Mouse (Mus musculus) thymus, adult 2 months (tissue): ENCODE results near the gene Pgp.

ENCODE experiments used
- CTCF ChIP-seq: fragments of 200-500 bp; IDR thresholded peaks from 2 replicates; pipeline ENCODE4 v1.5.1; 2012; ENCODE audit warnings: mild to moderate bottlenecking, control low read depth, low read length, moderate library complexity, borderline replicate concordance; ENCODE audit not compliant: control insufficient read depth, poor library complexity, insufficient read depth; ENCODE audit errors: extremely low read depth
- POLR2A ChIP-seq: fragments of 200-500 bp; IDR thresholded peaks from 2 replicates; pipeline ENCODE4 v1.6.1; 2012; ENCODE audit warnings: mild to moderate bottlenecking, low read length, control low read depth, moderate library complexity; ENCODE audit not compliant: control insufficient read depth, poor library complexity, insufficient read depth; ENCODE audit errors: extremely low read depth

- TF ChIP-seq POLR2A = no peak
- no peak for TF ChIP-seq CTCF
Observed at GRCm38 (mm10) chr17:24475586-24475985, 5.4 kb downstream of the Pgp start.
